Mouse (Mus musculus): ENCODE data around the gene Rab17.

Gene Rab17

GRCm38 (mm10) chr1:90928575-90928934 is 40.9 kb downstream of the Rab17 start:
- DNase-seq (ENCODE audit: low spot score) = peak; percentile 62

GRCm38 (mm10) chr1:90927929-90928574 is 41.4 kb downstream of the Rab17 start:
- no peak for DNase-seq (ENCODE audit: low spot score)

GRCm38 (mm10) chr1:90927308-90927707 is 42.2 kb downstream of the Rab17 start:
- DNase-seq (ENCODE audit: low spot score) = no peak

- DNase-seq (ENCODE audit: low spot score) = no peak
Observed at GRCm38 (mm10) chr1:90926030-90926429, 43.4 kb downstream of the Rab17 start.

GRCm38 (mm10) chr1:90921687-90922086 is 47.8 kb downstream of the Rab17 start:
- DNase-seq (ENCODE audit: low spot score) = no peak

GRCm38 (mm10) chr1:90917509-90917908 is 52.0 kb downstream of the Rab17 start:
- no peak for DNase-seq (ENCODE audit: low spot score)

- DNase-seq (ENCODE audit: low spot score) = no peak
Observed at GRCm38 (mm10) chr1:90914948-90915569, 54.4 kb downstream of the Rab17 start, which contains the start of gene Mlph. Gene Mlph, plus strand, starts transcription at chr1:90915085.

GRCm38 (mm10) chr1:90913231-90913630 is 56.2 kb downstream of the Rab17 start:
- no peak for DNase-seq (ENCODE audit: low spot score)

- DNase-seq (ENCODE audit: low spot score) = no peak
Observed at GRCm38 (mm10) chr1:90909631-90910152, 59.8 kb downstream of the Rab17 start.

GRCm38 (mm10) chr1:90909161-90909560 is 60.3 kb downstream of the Rab17 start:
- DNase-seq (ENCODE audit: low spot score) = no peak

Measured in c-Kit-positive CD71-positive TER-119-positive erythroid progenitor cells, embryonic 14.5 days (primary cell).